13 mouse cellular contexts compared by ENCODE assay signal in genomic region chr5:30423121-30423520, GRCm38 (mm10). TPM values are rescaled to one million over a fixed set of nuclear protein-coding genes. Genes with fewer than 3 reads are reported as not detected.
"Had no signal": no experiment of that assay in that cellular context is flagged by ENCODE, and none has a peak within 500 bp of the region (broad histone marks: within the 10 kb centered on the region; RNA-seq: fewer than 3 reads in every experiment).

No protein-coding gene starts in this region.

- H3K36me3 ChIP-seq: limb, embryonic 10.5 days; liver, embryonic 15.5 days; midbrain, embryonic 15.5 days; neural tube, embryonic 13.5 days had no signal

- H3K4me2 ChIP-seq: liver, embryonic 11.5 days; liver, embryonic 15.5 days; lung, embryonic 14.5 days; midbrain, embryonic 11.5 days; midbrain, embryonic 15.5 days; neural tube, embryonic 13.5 days had no signal

- H3K9me3 ChIP-seq: limb, embryonic 10.5 days; liver, embryonic 15.5 days; megakaryocyte, embryonic 14.5 days; midbrain, embryonic 15.5 days; neural tube, embryonic 13.5 days had no signal

- ATAC-seq: midbrain, embryonic 15.5 days had no signal

- DNase-seq: thymus, adult 18-20 months had no signal

- H3K27me3 ChIP-seq: liver, embryonic 15.5 days; midbrain, embryonic 15.5 days; neural tube, embryonic 13.5 days had no signal

- H3K4me3 ChIP-seq: layer of hippocampus, adult 2 months; limb, embryonic 10.5 days; liver, embryonic 15.5 days; megakaryocyte, embryonic 14.5 days; midbrain, embryonic 15.5 days; neural tube, embryonic 13.5 days had no signal

- H3K9ac ChIP-seq: liver, embryonic 15.5 days; lung, embryonic 14.5 days; midbrain, embryonic 15.5 days; neural tube, embryonic 13.5 days had no signal

- H3K27ac ChIP-seq: layer of hippocampus, adult 2 months; limb, embryonic 10.5 days; liver, embryonic 15.5 days; macrophage; midbrain, embryonic 15.5 days; neural tube, embryonic 13.5 days had no signal

- H3K4me1 ChIP-seq: limb, embryonic 10.5 days; liver, embryonic 15.5 days had no signal

RNA-seq across cellular contexts. Expression of gene Otof, which starts 38.6 kb away (rescaled TPM):
- polyA plus RNA-seq: liver, embryonic 15.5 days; macrophage had no signal

RNA-seq across cellular contexts. Expression of gene 1700001C02Rik, which starts 42.7 kb away (rescaled TPM):
- polyA plus RNA-seq: kidney, embryonic 14.5 days; limb, embryonic 10.5 days; limb, embryonic 14.5 days; liver, embryonic 11.5 days; liver, embryonic 15.5 days; lung, embryonic 14.5 days; macrophage; midbrain, embryonic 11.5 days; neural tube, embryonic 13.5 days had no signal
